12 mouse cellular contexts compared by ENCODE assay signal in genomic region chr4:140109626-140109948, GRCm38 (mm10).
DNase-seq lines count a peak whose midpoint lies in the region; ATAC-seq and TF ChIP-seq lines count a peak whose summit lies in the region.
"Had no signal": no experiment of that assay in that cellular context is flagged by ENCODE, and none has a peak within 500 bp of the region (broad histone marks: within the 10 kb centered on the region; RNA-seq: fewer than 3 reads in every experiment).

No protein-coding gene starts in this region.

- peak in 1 of 2 experiments; percentile 68 for DNase-seq in cerebellum, adult 2 months
- no peak for DNase-seq in cerebellum, adult 9-10 months
- DNase-seq in lung, embryonic 14.5 days: no peak
- DNase-seq in lung, adult 2 months: no peak
- DNase-seq in gastrocnemius, postnatal 4 days (ENCODE audit: low spot score in 2 of 2): no peak
- DNase-seq in adrenal gland, adult 18-20 months (ENCODE audit: low spot score in 2 of 2): no peak
- DNase-seq in layer of hippocampus, adult 9-11 months: no peak
- DNase-seq: adrenal gland, postnatal 36 days; kidney, postnatal 14 days; lung, postnatal 36 days had no signal

- peak overlapping the region; percentile 14 for H3K4me3 ChIP-seq in cerebellum, adult 2 months (replicated peaks; ENCODE audit: insufficient read depth, low read depth, low read length)
- H3K4me3 ChIP-seq in lung, embryonic 14.5 days (ENCODE audit: low read depth, low read length): 0 out of 2 replicates have a peak overlapping the region, but pooled peaks have one; percentile 3
- no peak overlapping the region for H3K4me3 ChIP-seq in lung, adult 2 months (replicated peaks; ENCODE audit: extremely low read depth, low read depth, low read length)
- H3K4me3 ChIP-seq in limb, embryonic 12.5 days (replicated peaks): peak overlapping the region; percentile 26

- peak overlapping the region; percentile 40 for H3K27ac ChIP-seq in cerebellum, adult 2 months (ENCODE audit: insufficient read depth, low read length)
- no peak overlapping the region for H3K27ac ChIP-seq in lung, embryonic 14.5 days (ENCODE audit: low read depth)
- no peak overlapping the region for H3K27ac ChIP-seq in limb, embryonic 12.5 days

- no peak overlapping the region for H3K9ac ChIP-seq in lung, embryonic 14.5 days
- H3K9ac ChIP-seq in limb, embryonic 12.5 days (replicated peaks): peak overlapping the region; percentile 34

- TF ChIP-seq POLR2A in cerebellum, adult 2 months (IDR thresholded peaks at IDR 0.05; ENCODE audit: borderline replicate concordance, insufficient read depth, low read length): no peak
- TF ChIP-seq POLR2A in lung, adult 2 months (IDR thresholded peaks at IDR 0.05; ENCODE audit: borderline replicate concordance, extremely low read depth, low read depth, low read length): no peak

- no peak overlapping the region for H3K4me2 ChIP-seq in lung, embryonic 14.5 days
- peak overlapping the region; percentile 53 for H3K4me2 ChIP-seq in limb, embryonic 12.5 days

- no peaks in the 10 kb centered on the region for H3K27me3 ChIP-seq in cerebellum, adult 2 months (ENCODE audit: control insufficient read depth, insufficient read depth, low read length)
- H3K27me3 ChIP-seq in lung, embryonic 14.5 days (ENCODE audit: insufficient read depth, low read length): peaks cover 37% of the 10 kb centered on the region
- peaks cover 65% of the 10 kb centered on the region for H3K27me3 ChIP-seq in limb, embryonic 12.5 days

- 16% methylated on average over 6 of the region's 6 CpGs for WGBS in cerebellum, adult 2 months
- WGBS in lung, embryonic 14.5 days: 41% methylated on average over 6 of the region's 6 CpGs
- 46% methylated on average over 6 of the region's 6 CpGs for WGBS in lung, adult 2 months
- WGBS in limb, embryonic 12.5 days: 48% methylated on average over 6 of the region's 6 CpGs

- no peaks in the 10 kb centered on the region for H3K36me3 ChIP-seq in lung, embryonic 14.5 days (ENCODE audit: insufficient read depth)
- no peaks in the 10 kb centered on the region for H3K36me3 ChIP-seq in limb, embryonic 12.5 days

- ATAC-seq in lung, embryonic 14.5 days (ENCODE audit: insufficient read depth): no peak
- no peak for ATAC-seq in limb, embryonic 12.5 days (ENCODE audit: insufficient number of reproducible peaks, insufficient read depth, low FRiP score, low TSS enrichment, low read depth)
- ATAC-seq: Patski had no signal

- TF ChIP-seq CTCF in cerebellum, adult 2 months (IDR thresholded peaks at IDR 0.05; ENCODE audit: borderline replicate concordance, insufficient read depth, low read depth, low read length): no peak
- no peak for TF ChIP-seq CTCF in lung, embryonic 14.5 days (IDR thresholded peaks at IDR 0.05; ENCODE audit: low read depth)
- TF ChIP-seq CTCF in lung, adult 2 months (IDR thresholded peaks at IDR 0.05; ENCODE audit: insufficient read depth, low read length): no peak

- peaks cover 46% of the 10 kb centered on the region for H3K4me1 ChIP-seq in cerebellum, adult 2 months (ENCODE audit: control insufficient read depth, insufficient read depth, low read length)
- no peaks in the 10 kb centered on the region for H3K4me1 ChIP-seq in lung, embryonic 14.5 days (ENCODE audit: insufficient read depth)
- H3K4me1 ChIP-seq in lung, adult 2 months (ENCODE audit: control insufficient read depth, insufficient read depth, low read length): no peaks in the 10 kb centered on the region
- peaks cover 35% of the 10 kb centered on the region for H3K4me1 ChIP-seq in limb, embryonic 12.5 days (replicated peaks)

- H3K9me3 ChIP-seq in lung, embryonic 14.5 days (ENCODE audit: low read depth, low read length): no peaks in the 10 kb centered on the region
- H3K9me3 ChIP-seq in limb, embryonic 12.5 days: no peaks in the 10 kb centered on the region
